Mouse (Mus musculus) fibroblast of lung, adult 2 months (primary cell): ENCODE measurements around the gene Olfr1513.
A peak's percentile ranks its signal among the peaks of the same experiment; 100 is the strongest.
"Not testable (repeated sequence)": the region's sequence is repeated elsewhere in the genome, so short reads cannot be mapped to it uniquely, and the experiment has no call there.

Source experiments
- DNase-seq: peaks from one replicate; pipeline ENCODE4 v3.0.0-alpha.2; 2011; ENCODE audit warnings: low read depth

Olfr1513 gene

GRCm38 (mm10) chr14:52310343-52310742 is 45.9 kb downstream of the Olfr1513 start:
- DNase-seq: not testable (repeated sequence)

GRCm38 (mm10) chr14:52306100-52306499 is 50.1 kb downstream of the Olfr1513 start:
- no peak for DNase-seq

GRCm38 (mm10) chr14:52304644-52305271 is 51.5 kb downstream of the Olfr1513 start, which contains the start of gene Mettl3:
Gene Mettl3 (minus strand): TSS chr14:52305128.
- DNase-seq: peak; percentile 92

- DNase-seq: not testable (repeated sequence)
These were observed 52.7 kb downstream of the Olfr1513 start for GRCm38 (mm10) chr14:52303517-52303916.
